Mouse (Mus musculus) liver, adult (tissue): Measurements from ENCODE around the gene Adprhl2.

ENCODE experiments used
- GATA4 ChIP-seq: IDR thresholded peaks from 2 replicates; pipeline ENCODE4 v1.6.1; 2014; ENCODE audit warnings: mild to moderate bottlenecking, low read length; ENCODE audit not compliant: insufficient replicate concordance

Adprhl2 gene

GRCm38 (mm10) chr4:126313202-126313601 is 8.3 kb downstream of the Adprhl2 start:
- no peak for TF ChIP-seq GATA4

GRCm38 (mm10) chr4:126311566-126312200 is 9.8 kb downstream of the Adprhl2 start:
- TF ChIP-seq GATA4, result no peak

- TF ChIP-seq GATA4, result no peak
These were observed 11.2 kb downstream of the Adprhl2 start for GRCm38 (mm10) chr4:126310344-126310743.

- no peak for TF ChIP-seq GATA4
These were observed 11.6 kb downstream of the Adprhl2 start for GRCm38 (mm10) chr4:126309922-126310309.

GRCm38 (mm10) chr4:126309211-126309921 is 12.1 kb downstream of the Adprhl2 start:
- no peak for TF ChIP-seq GATA4

- no peak for TF ChIP-seq GATA4
These were observed 14.7 kb downstream of the Adprhl2 start for GRCm38 (mm10) chr4:126306827-126307226.

- TF ChIP-seq GATA4, result no peak
These were observed 15.4 kb downstream of the Adprhl2 start for GRCm38 (mm10) chr4:126306058-126306457.

- no peak for TF ChIP-seq GATA4
These were observed 16.1 kb downstream of the Adprhl2 start for GRCm38 (mm10) chr4:126305428-126305827.

- no peak for TF ChIP-seq GATA4
These were observed 17.6 kb downstream of the Adprhl2 start for GRCm38 (mm10) chr4:126303877-126304276.

- no peak for TF ChIP-seq GATA4
These were observed 19.8 kb downstream of the Adprhl2 start for GRCm38 (mm10) chr4:126301584-126302309.

GRCm38 (mm10) chr4:126300916-126301583 is 20.5 kb downstream of the Adprhl2 start:
- TF ChIP-seq GATA4, result no peak

GRCm38 (mm10) chr4:126296617-126297101 is 24.8 kb downstream of the Adprhl2 start:
- no peak for TF ChIP-seq GATA4

- no peak for TF ChIP-seq GATA4
These were observed 25.6 kb downstream of the Adprhl2 start for GRCm38 (mm10) chr4:126295937-126296336.

GRCm38 (mm10) chr4:126295152-126295551 is 26.4 kb downstream of the Adprhl2 start:
- TF ChIP-seq GATA4, result no peak

- no peak for TF ChIP-seq GATA4
These were observed 30.3 kb downstream of the Adprhl2 start for GRCm38 (mm10) chr4:126291196-126291595.
